Mouse (Mus musculus): ENCODE measurements at regions not wholly inside any gene's neighbourhood (a gene's known extent, or its start where the extent isn't known, plus 50 kb on each side); places are given as distances from the start of the nearest gene placed in this dataset.

GRCm38 (mm10) chr5:73918011-73918410 lies 150.2 kb downstream of the Usp46 start:
- Histone ChIP-seq H3K27ac (ENCODE audit: low read length) (no peak overlapping the region), H3K4me3 (ENCODE audit: low read depth, low read length) (no peak overlapping the region), H3K9ac (ENCODE audit: low read depth, low read length) (no peak overlapping the region), H3K4me1 (ENCODE audit: control insufficient read depth, insufficient read depth, low read length) (no peaks in the 10 kb centered on the region), H3K4me2 (ENCODE audit: low read length) (no peak overlapping the region), H3K36me3 (ENCODE audit: control insufficient read depth, insufficient read depth, low read length) (no peaks in the 10 kb centered on the region), H3K27me3 (ENCODE audit: control insufficient read depth, insufficient read depth, low read depth, low read length) (no peaks in the 10 kb centered on the region), H3K9me3 (replicated peaks; ENCODE audit: control insufficient read depth, low read length, poor library complexity, severe bottlenecking) (no peaks in the 10 kb centered on the region)
- no peak for ATAC-seq
- 84% methylated on average over 2 of the region's 2 CpGs for WGBS

GRCm38 (mm10) chr5:73919936-73920335 lies 148.3 kb downstream of the Usp46 start:
- Histone ChIP-seq H3K9ac (ENCODE audit: low read depth, low read length) (no peak overlapping the region), H3K36me3 (ENCODE audit: control insufficient read depth, insufficient read depth, low read length) (no peaks in the 10 kb centered on the region), H3K4me1 (ENCODE audit: control insufficient read depth, insufficient read depth, low read length) (no peaks in the 10 kb centered on the region), H3K4me3 (ENCODE audit: low read depth, low read length) (no peak overlapping the region), H3K27me3 (ENCODE audit: control insufficient read depth, insufficient read depth, low read depth, low read length) (no peaks in the 10 kb centered on the region), H3K27ac (ENCODE audit: low read length) (no peak overlapping the region), H3K9me3 (replicated peaks; ENCODE audit: control insufficient read depth, low read length, poor library complexity, severe bottlenecking) (no peaks in the 10 kb centered on the region), H3K4me2 (ENCODE audit: low read length) (no peak overlapping the region)
- ATAC-seq = no peak
- 90% methylated on average over 6 of the region's 6 CpGs for WGBS

- H3K27me3 ChIP-seq (ENCODE audit: control insufficient read depth, insufficient read depth, low read depth, low read length) = no peaks in the 10 kb centered on the region
- H3K4me1 ChIP-seq (ENCODE audit: control insufficient read depth, insufficient read depth, low read length) = no peaks in the 10 kb centered on the region
- H3K27ac ChIP-seq (ENCODE audit: low read length) = no peak overlapping the region
- H3K9ac ChIP-seq (ENCODE audit: low read depth, low read length) = no peak overlapping the region
- 59% methylated on average over 9 of the region's 9 CpGs for WGBS
- no peak overlapping the region for H3K4me3 ChIP-seq (ENCODE audit: low read depth, low read length)
- no peak overlapping the region for H3K4me2 ChIP-seq (ENCODE audit: low read length)
- no peaks in the 10 kb centered on the region for H3K9me3 ChIP-seq (replicated peaks; ENCODE audit: control insufficient read depth, low read length, poor library complexity, severe bottlenecking)
- no peaks in the 10 kb centered on the region for H3K36me3 ChIP-seq (ENCODE audit: control insufficient read depth, insufficient read depth, low read length)
- no peak for ATAC-seq
These were observed 140.7 kb downstream of the Usp46 start for GRCm38 (mm10) chr5:73927534-73927933.

GRCm38 (mm10) chr5:73928691-73929090 lies 139.5 kb downstream of the Usp46 start:
- 78% methylated on average over 10 of the region's 10 CpGs for WGBS
- no peak overlapping the region for H3K4me3 ChIP-seq (ENCODE audit: low read depth, low read length)
- H3K27ac ChIP-seq (ENCODE audit: low read length) = no peak overlapping the region
- H3K9me3 ChIP-seq (replicated peaks; ENCODE audit: control insufficient read depth, low read length, poor library complexity, severe bottlenecking) = no peaks in the 10 kb centered on the region
- no peaks in the 10 kb centered on the region for H3K27me3 ChIP-seq (ENCODE audit: control insufficient read depth, insufficient read depth, low read depth, low read length)
- no peak for ATAC-seq
- H3K4me2 ChIP-seq (ENCODE audit: low read length) = no peak overlapping the region
- H3K9ac ChIP-seq (ENCODE audit: low read depth, low read length) = no peak overlapping the region
- H3K4me1 ChIP-seq (ENCODE audit: control insufficient read depth, insufficient read depth, low read length) = no peaks in the 10 kb centered on the region
- no peaks in the 10 kb centered on the region for H3K36me3 ChIP-seq (ENCODE audit: control insufficient read depth, insufficient read depth, low read length)

- no peaks in the 10 kb centered on the region for H3K36me3 ChIP-seq (ENCODE audit: control insufficient read depth, insufficient read depth, low read length)
- no peak for ATAC-seq
- H3K9me3 ChIP-seq (replicated peaks; ENCODE audit: control insufficient read depth, low read length, poor library complexity, severe bottlenecking) = no peaks in the 10 kb centered on the region
- H3K27ac ChIP-seq (ENCODE audit: low read length) = no peak overlapping the region
- WGBS = 73% methylated on average over 5 of the region's 5 CpGs
- no peaks in the 10 kb centered on the region for H3K27me3 ChIP-seq (ENCODE audit: control insufficient read depth, insufficient read depth, low read depth, low read length)
- no peaks in the 10 kb centered on the region for H3K4me1 ChIP-seq (ENCODE audit: control insufficient read depth, insufficient read depth, low read length)
- no peak overlapping the region for H3K4me3 ChIP-seq (ENCODE audit: low read depth, low read length)
- no peak overlapping the region for H3K9ac ChIP-seq (ENCODE audit: low read depth, low read length)
- H3K4me2 ChIP-seq (ENCODE audit: low read length) = no peak overlapping the region
These were observed 138.0 kb downstream of the Usp46 start for GRCm38 (mm10) chr5:73930205-73930604.

GRCm38 (mm10) chr5:73937799-73938198 lies 130.4 kb downstream of the Usp46 start:
- H3K27ac ChIP-seq (ENCODE audit: low read length) = no peak overlapping the region
- no peaks in the 10 kb centered on the region for H3K9me3 ChIP-seq (replicated peaks; ENCODE audit: control insufficient read depth, low read length, poor library complexity, severe bottlenecking)
- no peaks in the 10 kb centered on the region for H3K36me3 ChIP-seq (ENCODE audit: control insufficient read depth, insufficient read depth, low read length)
- H3K4me1 ChIP-seq (ENCODE audit: control insufficient read depth, insufficient read depth, low read length) = no peaks in the 10 kb centered on the region
- no peaks in the 10 kb centered on the region; the same call in 1 of the 2 replicates for H3K27me3 ChIP-seq (ENCODE audit: control insufficient read depth, insufficient read depth, low read depth, low read length)
- 58% methylated on average over 2 of the region's 2 CpGs for WGBS
- no peak for ATAC-seq
- no peak overlapping the region for H3K4me3 ChIP-seq (ENCODE audit: low read depth, low read length)
- H3K9ac ChIP-seq (ENCODE audit: low read depth, low read length) = no peak overlapping the region
- no peak overlapping the region for H3K4me2 ChIP-seq (ENCODE audit: low read length)

- no peaks in the 10 kb centered on the region for H3K36me3 ChIP-seq (ENCODE audit: control insufficient read depth, insufficient read depth, low read length)
- no peaks in the 10 kb centered on the region; the same call in 1 of the 2 replicates for H3K27me3 ChIP-seq (ENCODE audit: control insufficient read depth, insufficient read depth, low read depth, low read length)
- WGBS = 57% methylated on average over 4 of the region's 4 CpGs
- H3K27ac ChIP-seq (ENCODE audit: low read length) = no peak overlapping the region
- ATAC-seq = no peak
- H3K9me3 ChIP-seq (replicated peaks; ENCODE audit: control insufficient read depth, low read length, poor library complexity, severe bottlenecking) = no peaks in the 10 kb centered on the region
- no peak overlapping the region for H3K4me2 ChIP-seq (ENCODE audit: low read length)
- peaks cover 4% of the 10 kb centered on the region; the same call in 1 of the 2 replicates for H3K4me1 ChIP-seq (ENCODE audit: control insufficient read depth, insufficient read depth, low read length)
- no peak overlapping the region for H3K4me3 ChIP-seq (ENCODE audit: low read depth, low read length)
- H3K9ac ChIP-seq (ENCODE audit: low read depth, low read length) = no peak overlapping the region
These were observed 129.8 kb downstream of the Usp46 start for GRCm38 (mm10) chr5:73938450-73938849.

- Histone ChIP-seq H3K4me2 (ENCODE audit: low read length) (no peak overlapping the region), H3K36me3 (ENCODE audit: control insufficient read depth, insufficient read depth, low read length) (no peaks in the 10 kb centered on the region), H3K9ac (ENCODE audit: low read depth, low read length) (no peak overlapping the region), H3K4me3 (ENCODE audit: low read depth, low read length) (no peak overlapping the region), H3K4me1 (ENCODE audit: control insufficient read depth, insufficient read depth, low read length) (peaks cover 4% of the 10 kb centered on the region; the same call in 1 of the 2 replicates), H3K9me3 (replicated peaks; ENCODE audit: control insufficient read depth, low read length, poor library complexity, severe bottlenecking) (no peaks in the 10 kb centered on the region), H3K27me3 (ENCODE audit: control insufficient read depth, insufficient read depth, low read depth, low read length) (no peaks in the 10 kb centered on the region; the same call in 1 of the 2 replicates), H3K27ac (ENCODE audit: low read length) (no peak overlapping the region)
- ATAC-seq = peak; percentile 60; the same call in 1 of the 2 replicates
- 12% methylated on average over 3 of the region's 3 CpGs for WGBS
These were observed 125.3 kb downstream of the Usp46 start for GRCm38 (mm10) chr5:73942950-73943349.

GRCm38 (mm10) chr5:73945671-73946070 lies 122.6 kb downstream of the Usp46 start:
- H3K4me1 ChIP-seq (ENCODE audit: control insufficient read depth, insufficient read depth, low read length) = peaks cover 4% of the 10 kb centered on the region; the same call in 1 of the 2 replicates
- WGBS = 95% methylated on average over 3 of the region's 3 CpGs
- H3K36me3 ChIP-seq (ENCODE audit: control insufficient read depth, insufficient read depth, low read length) = no peaks in the 10 kb centered on the region
- no peak overlapping the region for H3K9ac ChIP-seq (ENCODE audit: low read depth, low read length)
- no peak overlapping the region for H3K4me2 ChIP-seq (ENCODE audit: low read length)
- H3K4me3 ChIP-seq (ENCODE audit: low read depth, low read length) = no peak overlapping the region
- no peak for ATAC-seq
- no peak overlapping the region for H3K27ac ChIP-seq (ENCODE audit: low read length)
- no peaks in the 10 kb centered on the region for H3K9me3 ChIP-seq (replicated peaks; ENCODE audit: control insufficient read depth, low read length, poor library complexity, severe bottlenecking)
- no peaks in the 10 kb centered on the region for H3K27me3 ChIP-seq (ENCODE audit: control insufficient read depth, insufficient read depth, low read depth, low read length)
